Mouse (Mus musculus) heart, embryonic 15.5 days (tissue): ENCODE data around the gene Vmn1r143. TPM values are rescaled to one million over a fixed set of nuclear protein-coding genes. Genes with fewer than 3 reads are reported as not detected.
"Not testable (repeated sequence)": the region's sequence is repeated elsewhere in the genome, so short reads cannot be mapped to it uniquely, and the experiment has no call there.

Experiments used
- ATAC-seq: fragments of 200-750 bp; cut with Nextera tagmentation; replicated peaks from 2 replicates; pipeline ENCODE4 v1.8.0; 2017; ENCODE audit warnings: low read depth, moderate TSS enrichment; ENCODE audit not compliant: insufficient number of reproducible peaks, insufficient read depth, low FRiP score
- H3K27ac ChIP-seq: fragments of 300-500 bp; sonication (generic); 2 replicates; pipeline ENCODE4 v1.5.1; 2015; ENCODE audit warnings: mild to moderate bottlenecking, inconsistent platforms
- H3K27me3 ChIP-seq: fragments of 300-500 bp; sonication (generic); 2 replicates; pipeline ENCODE4 v1.6.1; 2015; ENCODE audit warnings: inconsistent platforms
- H3K36me3 ChIP-seq: fragments of 300-500 bp; sonication (generic); 2 replicates; pipeline ENCODE4 v1.6.1; 2015; ENCODE audit warnings: mild to moderate bottlenecking, inconsistent platforms
- H3K4me1 ChIP-seq: fragments of 300-500 bp; sonication (generic); replicated peaks from 2 replicates; pipeline ENCODE4 v1.6.1; 2015; ENCODE audit warnings: inconsistent platforms
- H3K4me2 ChIP-seq: fragments of 300-500 bp; sonication (generic); 2 replicates; pipeline ENCODE4 v1.6.1; 2015; ENCODE audit warnings: inconsistent platforms, mild to moderate bottlenecking, moderate library complexity
- H3K4me3 ChIP-seq: fragments of 300-500 bp; sonication (generic); 2 replicates; pipeline ENCODE4 v1.5.1; 2015; ENCODE audit warnings: mild to moderate bottlenecking, inconsistent platforms
- H3K9ac ChIP-seq: fragments of 300-500 bp; sonication (generic); 2 replicates; pipeline ENCODE4 v1.6.1; 2015; ENCODE audit warnings: mild to moderate bottlenecking, inconsistent platforms
- H3K9me3 ChIP-seq: fragments of 300-500 bp; sonication (generic); replicated peaks from 2 replicates; pipeline ENCODE4 v1.6.1; 2016; ENCODE audit warnings: inconsistent platforms
- WGBS: fragments of 180-500 bp; shearing (Covaris S2); methylation state at CpG from one replicate; pipeline ENCODE4 v1.1.7; 2015; ENCODE audit warnings: mixed read lengths; 5-methylcytosine and 5-hydroxymethylcytosine counted together
- polyA plus RNA-seq: library from polyadenylated mRNA; unstranded; fragments of >200 nt; fragmentation: Nextera tagmentation; extraction: Ambion mirVana; gene quantifications from 2 replicates; pipeline ENCODE4 v1.2.1, GENCODE M21; 2015

Vmn1r143 gene
- polyA plus RNA-seq, result not detected in 2 replicates

DNA sequence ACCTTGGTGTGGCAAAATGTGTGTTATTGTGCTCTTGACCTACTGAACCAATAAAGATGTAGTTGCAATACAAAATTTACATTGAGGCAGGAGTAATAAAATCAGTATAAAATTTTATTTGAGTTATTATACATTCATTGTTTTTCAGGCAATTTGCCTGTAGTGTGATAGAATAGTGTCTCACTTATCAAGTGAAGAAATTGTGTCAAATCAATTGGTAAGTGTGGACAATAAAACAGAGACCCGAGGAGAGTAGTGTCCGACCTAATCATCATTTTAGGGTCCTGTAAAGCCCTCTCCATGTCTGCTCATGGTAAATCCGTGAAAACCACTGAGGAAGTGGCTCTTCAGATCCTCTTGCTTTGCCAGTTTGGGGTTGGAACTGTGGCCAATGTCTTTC, at the start of gene Vmn1r143:
Gene Vmn1r143, plus strand, starts transcription at position 301 of the 400 bp plus-strand sequence.
- WGBS, result no CpG with 5 or more reads among the region's 3 CpGs
- not testable (repeated sequence) for H3K36me3 ChIP-seq, H3K27me3 ChIP-seq, H3K9ac ChIP-seq, H3K4me2 ChIP-seq, ATAC-seq, H3K4me1 ChIP-seq, H3K9me3 ChIP-seq, H3K27ac ChIP-seq, H3K4me3 ChIP-seq

DNA sequence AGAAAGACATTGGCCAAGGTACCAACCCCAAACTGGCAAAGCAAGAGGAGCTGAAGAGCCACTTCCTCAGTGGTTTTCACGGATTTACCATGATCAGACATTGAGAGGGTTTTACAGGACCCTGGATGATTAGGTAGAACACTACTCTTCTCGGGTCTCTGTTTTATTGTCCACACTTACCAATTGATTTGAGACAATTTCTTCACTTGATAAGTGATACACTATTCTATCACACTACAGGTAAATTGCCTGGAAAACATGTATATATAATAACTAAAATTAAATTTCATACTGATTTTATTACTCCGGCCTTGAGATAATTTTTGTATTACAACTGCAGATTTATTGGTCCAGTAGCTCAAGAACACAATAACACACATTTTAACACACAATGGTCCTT, 25.2 kb upstream of the Vmn1r143 start, which contains the start of gene Vmn1r142:
Gene Vmn1r142, minus strand, starts transcription at position 101 of the 400 bp plus-strand sequence.
- not testable (repeated sequence) for H3K4me3 ChIP-seq, H3K4me1 ChIP-seq, ATAC-seq, H3K27ac ChIP-seq, H3K36me3 ChIP-seq, H3K4me2 ChIP-seq, H3K9ac ChIP-seq, H3K9me3 ChIP-seq, H3K27me3 ChIP-seq
- no CpG with 5 or more reads among the region's 3 CpGs for WGBS

DNA sequence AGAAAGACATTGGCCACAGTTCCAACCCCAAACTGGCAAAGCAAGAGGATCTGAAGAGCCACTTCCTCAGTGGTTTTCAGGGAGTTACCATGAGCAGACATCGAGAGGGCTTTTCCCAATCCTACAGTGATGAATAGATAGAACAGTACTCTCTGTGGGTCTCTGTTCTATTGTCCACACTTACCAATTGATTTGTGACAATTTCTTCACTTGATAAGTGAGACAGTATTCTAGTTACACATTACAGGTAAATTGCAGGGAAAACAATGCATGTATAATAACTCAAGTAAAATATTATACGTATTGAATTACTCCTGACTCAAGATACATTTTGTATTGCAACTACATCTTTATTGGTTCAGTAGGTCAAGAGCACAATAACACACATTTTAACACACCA, 12.0 kb downstream of the Vmn1r143 start, which contains the start of gene Gm8653:
Gene Gm8653, minus strand, starts transcription at position 101 of the 400 bp plus-strand sequence.
- H3K9me3 ChIP-seq, H3K27me3 ChIP-seq, H3K4me2 ChIP-seq, H3K36me3 ChIP-seq, ATAC-seq, H3K27ac ChIP-seq, H3K4me3 ChIP-seq, H3K4me1 ChIP-seq, H3K9ac ChIP-seq: not testable (repeated sequence)
- WGBS, result no CpG with 5 or more reads among the region's 2 CpGs

- H3K36me3 ChIP-seq, H3K27me3 ChIP-seq, H3K9me3 ChIP-seq, H3K9ac ChIP-seq, ATAC-seq, H3K4me1 ChIP-seq, H3K4me3 ChIP-seq, H3K27ac ChIP-seq, H3K4me2 ChIP-seq: not testable (repeated sequence)
- WGBS, result 13% methylated on average over 2 of the region's 2 CpGs
Observed at GRCm38 (mm10) chr7:22229384-22229783, 40.2 kb downstream of the Vmn1r143 start, which contains the start of gene Gm8453. Gene Gm8453 (minus strand): TSS chr7:22229484.

Other genes starting within 250 kb of the Vmn1r143 start
- gene Vmn1r137, start 194.8 kb upstream of the Vmn1r143 start, polyA plus RNA-seq, result not detected in 2 replicates
- not detected in 2 replicates for gene Vmn1r138, start 160.5 kb upstream of the Vmn1r143 start, polyA plus RNA-seq
- not detected in 2 replicates for gene Gm6176, start 133.1 kb upstream of the Vmn1r143 start, polyA plus RNA-seq
- not detected in 2 replicates for gene Vmn1r139, start 120.3 kb upstream of the Vmn1r143 start, polyA plus RNA-seq
- not detected in 2 replicates for gene Gm16451, start 71.1 kb upstream of the Vmn1r143 start, polyA plus RNA-seq
- not detected in 2 replicates for gene Gm10666, start 54.6 kb upstream of the Vmn1r143 start, polyA plus RNA-seq
- gene Vmn1r142, start 25.3 kb upstream of the Vmn1r143 start, polyA plus RNA-seq, result not detected in 2 replicates
- not detected in 2 replicates for gene Gm8653, start 11.9 kb downstream of the Vmn1r143 start, polyA plus RNA-seq
- gene Gm8453, start 40.1 kb downstream of the Vmn1r143 start, polyA plus RNA-seq, result not detected in 2 replicates
- not detected in 2 replicates for gene Gm4187, start 140.3 kb downstream of the Vmn1r143 start, polyA plus RNA-seq
- not detected in 2 replicates for gene Gm8660, start 181.7 kb downstream of the Vmn1r143 start, polyA plus RNA-seq
- gene Vmn1r148, start 224.2 kb downstream of the Vmn1r143 start, polyA plus RNA-seq, result not detected in 2 replicates
- gene Vmn1r149, start 248.9 kb downstream of the Vmn1r143 start, polyA plus RNA-seq, result not detected in 2 replicates